Mouse (Mus musculus) erythroblast, embryonic 14.5 days (primary cell): Measurements from ENCODE around the gene Mpdz. TPM values are rescaled to one million over a fixed set of nuclear protein-coding genes. Genes with fewer than 3 reads are reported as not detected.

Experiments
- H3K27me3 ChIP-seq: 2 replicates; pipeline ENCODE4 v1.6.1; 2012; ENCODE audit warnings: inconsistent platforms; ENCODE audit not compliant: control insufficient read depth
- H3K36me3 ChIP-seq: 2 replicates; pipeline ENCODE4 v1.6.1; 2012; ENCODE audit warnings: mild to moderate bottlenecking, inconsistent platforms; ENCODE audit not compliant: control insufficient read depth
- H3K4me1 ChIP-seq: 2 replicates; pipeline ENCODE4 v1.6.1; 2012; ENCODE audit warnings: inconsistent platforms; ENCODE audit not compliant: control insufficient read depth
- H3K4me3 ChIP-seq: replicated peaks from 2 replicates; pipeline ENCODE3; 2012; ENCODE audit warnings: moderate library complexity, mild to moderate bottlenecking, inconsistent platforms
- H3K9me3 ChIP-seq: 2 replicates; pipeline ENCODE4 v1.6.1; 2012; ENCODE audit warnings: low read length, inconsistent platforms, mixed read lengths; ENCODE audit not compliant: control insufficient read depth
- GATA1 ChIP-seq: IDR thresholded peaks from 2 replicates; pipeline ENCODE4 v1.6.1; 2012; ENCODE audit warnings: low read length, inconsistent platforms, mixed read lengths
- TAL1 ChIP-seq: IDR thresholded peaks from 3 replicates; pipeline ENCODE4 v1.6.1; 2012; ENCODE audit warnings: low read length, inconsistent platforms, mixed read lengths
- polyA plus RNA-seq: library from polyadenylated mRNA; stranded (reverse); fragments of >175 nt; gene quantifications from 2 replicates; pipeline ENCODE4 v1.2.3, GENCODE M21; 2012

The Mpdz gene
- polyA plus RNA-seq, 1 experiment, result not detected

DNA sequence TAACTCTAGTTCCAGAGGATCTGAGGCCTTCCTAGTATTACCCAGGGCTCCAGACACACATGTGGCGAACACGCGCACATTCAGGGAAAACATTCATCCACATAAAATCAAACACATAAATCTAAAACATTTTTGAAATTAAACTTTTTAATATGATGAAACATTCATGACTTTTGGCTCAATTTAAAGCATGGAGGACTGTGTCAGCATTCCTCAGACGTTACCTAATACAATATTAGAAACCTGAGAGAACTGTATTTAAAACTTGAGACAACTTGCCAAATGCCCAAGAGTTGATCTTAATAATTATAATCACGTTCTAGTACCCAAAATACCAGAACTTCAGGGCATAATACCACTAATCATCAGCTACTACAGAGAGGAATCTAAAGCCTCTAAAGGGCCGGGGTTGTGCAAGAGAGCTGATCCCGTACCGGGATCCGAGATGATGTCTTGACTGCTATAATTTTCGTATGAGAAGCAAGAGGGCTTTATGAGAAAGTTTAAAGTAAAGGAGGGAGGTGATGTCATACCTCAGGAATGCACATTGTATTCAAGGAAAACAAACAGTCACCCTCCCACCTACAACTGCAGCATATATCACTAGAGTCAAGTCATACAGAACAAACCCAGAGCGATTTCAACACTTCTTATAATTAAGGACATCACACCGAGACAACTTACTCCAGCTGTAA is 133.0 kb downstream of the Mpdz start:
- TF ChIP-seq TAL1 (no peak), GATA1 (no peak)
- Histone ChIP-seq H3K36me3 (no peaks in the 10 kb centered on the region), H3K4me3 (no peak overlapping the region), H3K27me3 (no peaks in the 10 kb centered on the region), H3K9me3 (no peaks in the 10 kb centered on the region), H3K4me1 (no peaks in the 10 kb centered on the region)

DNA sequence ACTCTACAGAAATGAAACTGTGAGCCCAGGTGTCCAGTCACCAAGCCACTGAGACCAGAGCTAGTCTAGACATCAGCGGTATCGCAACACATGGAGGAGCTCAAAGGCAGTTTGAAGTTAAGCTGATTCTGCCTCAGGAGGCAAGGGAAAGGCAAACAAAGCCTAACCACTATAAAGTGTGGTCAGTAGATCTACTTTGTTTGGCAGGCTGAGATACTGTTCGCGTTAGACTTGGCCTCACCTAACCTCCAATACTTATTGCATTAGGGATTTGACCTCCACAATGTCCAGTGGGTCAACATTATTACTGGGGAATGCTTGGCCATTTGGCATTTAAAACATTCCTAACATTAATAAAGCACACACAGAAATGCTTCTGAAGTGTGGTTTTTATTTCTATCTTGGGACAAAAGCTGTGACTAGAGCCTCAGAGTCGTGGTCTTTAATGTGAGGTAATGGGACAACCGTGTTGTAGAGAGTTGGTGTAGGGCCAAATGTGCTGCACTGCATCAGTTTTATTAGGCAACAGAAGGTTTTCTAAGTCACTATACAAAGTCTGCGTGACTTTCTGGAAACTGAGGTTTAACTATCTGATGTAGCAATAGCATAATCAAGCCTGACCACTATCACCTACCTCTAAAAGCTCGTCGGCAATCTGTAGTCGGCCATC is 134.9 kb downstream of the Mpdz start:
- Histone ChIP-seq H3K4me3 (no peak overlapping the region), H3K36me3 (no peaks in the 10 kb centered on the region), H3K27me3 (no peaks in the 10 kb centered on the region), H3K9me3 (no peaks in the 10 kb centered on the region), H3K4me1 (no peaks in the 10 kb centered on the region)
- no peak for TF ChIP-seq GATA1
- no peak for TF ChIP-seq TAL1

- TF ChIP-seq GATA1 (no peak), TAL1 (no peak)
- Histone ChIP-seq H3K4me3 (no peak overlapping the region), H3K9me3 (no peaks in the 10 kb centered on the region), H3K27me3 (no peaks in the 10 kb centered on the region), H3K36me3 (no peaks in the 10 kb centered on the region), H3K4me1 (no peaks in the 10 kb centered on the region)
These were observed 140.6 kb downstream of the Mpdz start for GRCm38 (mm10) chr4:81302056-81302455.

DNA sequence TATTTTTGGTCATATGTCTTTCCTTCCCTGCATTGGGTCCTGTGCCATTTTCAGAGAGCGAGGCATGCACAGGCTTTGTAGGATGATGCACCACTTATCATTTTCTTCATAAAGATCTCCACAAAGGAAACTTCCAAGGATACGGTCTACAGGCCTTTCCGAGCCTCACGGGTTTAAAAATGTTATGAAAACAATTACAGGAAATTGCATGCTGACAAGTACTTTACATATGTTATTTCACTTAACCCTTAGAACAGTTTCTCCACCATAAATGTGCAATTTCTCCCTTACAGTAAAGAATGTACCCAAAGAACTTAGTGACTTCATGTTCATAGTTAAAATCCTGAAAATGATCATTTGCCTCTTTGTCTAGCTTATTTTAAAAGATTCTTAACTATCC is 144.2 kb downstream of the Mpdz start:
- Histone ChIP-seq H3K36me3 (no peaks in the 10 kb centered on the region), H3K4me3 (no peak overlapping the region), H3K4me1 (no peaks in the 10 kb centered on the region), H3K9me3 (no peaks in the 10 kb centered on the region), H3K27me3 (no peaks in the 10 kb centered on the region)
- TF ChIP-seq GATA1, result no peak
- TF ChIP-seq TAL1, result no peak

DNA sequence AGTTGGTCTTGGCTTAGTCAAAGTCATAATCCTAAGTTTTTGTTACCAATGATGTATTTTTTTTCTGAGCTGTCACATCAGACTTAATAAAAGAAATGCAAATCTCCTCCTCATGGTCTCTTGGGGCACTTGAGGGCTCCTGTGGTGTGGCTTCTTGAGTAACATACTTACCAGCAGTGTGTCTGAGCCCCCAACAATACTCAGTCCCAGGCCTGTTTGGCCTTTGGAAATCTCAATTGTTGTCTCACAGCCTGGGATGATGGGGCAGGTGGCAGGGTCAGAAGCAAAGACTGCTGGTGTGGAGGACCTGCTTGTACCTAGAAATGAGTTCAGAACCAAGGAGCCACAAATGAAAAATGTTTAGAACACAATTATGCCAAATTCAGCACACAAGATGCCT is 149.3 kb downstream of the Mpdz start:
- TF ChIP-seq TAL1, result no peak
- no peak for TF ChIP-seq GATA1
- Histone ChIP-seq H3K9me3 (no peaks in the 10 kb centered on the region), H3K36me3 (no peaks in the 10 kb centered on the region), H3K4me1 (no peaks in the 10 kb centered on the region), H3K4me3 (no peak overlapping the region), H3K27me3 (no peaks in the 10 kb centered on the region)

DNA sequence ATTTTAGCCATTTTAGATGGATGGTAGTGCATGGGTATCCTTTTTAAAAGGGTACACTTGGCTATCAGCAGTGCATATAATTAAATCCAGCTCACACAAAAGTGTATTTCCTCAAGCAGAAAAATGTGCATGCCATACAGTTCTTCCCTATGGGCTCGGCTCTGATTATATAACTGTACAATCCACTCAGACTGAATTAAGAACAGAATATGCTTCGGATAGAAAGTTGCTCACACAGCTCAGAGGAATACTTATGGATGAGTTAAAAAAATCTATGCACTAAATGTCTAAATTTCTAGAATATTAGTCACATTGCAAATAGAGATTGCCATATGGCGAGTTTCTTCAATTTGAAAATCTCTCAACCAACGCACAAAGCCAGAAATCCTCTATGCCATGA is 157.1 kb downstream of the Mpdz start:
- Histone ChIP-seq H3K4me1 (no peaks in the 10 kb centered on the region), H3K9me3 (no peaks in the 10 kb centered on the region), H3K4me3 (no peak overlapping the region), H3K27me3 (no peaks in the 10 kb centered on the region), H3K36me3 (no peaks in the 10 kb centered on the region)
- TF ChIP-seq GATA1 (no peak), TAL1 (no peak)

- H3K9me3 ChIP-seq, result no peaks in the 10 kb centered on the region
- no peaks in the 10 kb centered on the region for H3K4me1 ChIP-seq
- H3K27me3 ChIP-seq, result no peaks in the 10 kb centered on the region
- TF ChIP-seq GATA1 (no peak), TAL1 (no peak)
- no peaks in the 10 kb centered on the region for H3K36me3 ChIP-seq
- H3K4me3 ChIP-seq, result no peak overlapping the region
These were observed 159.0 kb downstream of the Mpdz start for GRCm38 (mm10) chr4:81283611-81284010.

DNA sequence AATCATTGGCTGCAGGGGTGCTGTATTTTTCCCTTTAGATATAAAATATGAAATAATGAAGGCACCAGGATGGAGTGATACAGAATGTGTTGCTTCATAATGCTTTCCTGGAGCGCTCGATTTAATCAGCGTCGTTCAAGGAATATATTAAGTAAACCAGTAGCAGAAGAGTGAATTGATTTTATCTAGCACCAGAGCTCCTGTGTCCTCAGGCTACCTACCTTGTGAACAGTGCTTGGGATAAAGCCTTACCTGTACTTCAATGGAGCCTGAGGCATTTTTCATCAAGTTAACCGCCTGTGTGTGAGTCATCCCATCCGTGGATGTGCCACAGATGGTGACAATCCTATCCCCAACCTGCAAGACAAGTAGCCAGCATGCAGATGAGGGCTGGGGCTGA is 159.5 kb downstream of the Mpdz start:
- H3K36me3 ChIP-seq, result no peaks in the 10 kb centered on the region
- no peaks in the 10 kb centered on the region for H3K27me3 ChIP-seq
- H3K4me1 ChIP-seq, result no peaks in the 10 kb centered on the region
- no peak for TF ChIP-seq TAL1
- TF ChIP-seq GATA1, result no peak
- no peak overlapping the region for H3K4me3 ChIP-seq
- H3K9me3 ChIP-seq, result no peaks in the 10 kb centered on the region

DNA sequence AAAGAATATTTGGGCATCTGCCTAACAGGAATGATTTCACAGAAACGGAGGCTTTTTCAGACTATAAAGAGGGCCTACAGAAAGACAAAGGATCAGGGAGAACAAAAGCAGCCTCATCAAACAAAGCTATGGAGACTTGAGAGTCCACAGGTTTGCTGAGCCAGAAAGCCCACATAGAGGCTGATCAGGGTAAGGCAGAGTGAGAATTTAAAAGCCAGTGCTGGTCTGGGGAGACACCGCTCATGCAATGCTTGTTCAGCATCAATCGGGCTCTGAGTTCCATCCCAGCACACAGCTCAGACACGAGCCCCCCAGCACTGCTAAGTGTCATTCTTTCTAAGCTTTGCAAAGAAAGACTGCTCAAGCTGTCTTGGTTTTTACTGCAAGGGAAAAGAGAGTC is 162.5 kb downstream of the Mpdz start:
- Histone ChIP-seq H3K9me3 (no peaks in the 10 kb centered on the region), H3K27me3 (no peaks in the 10 kb centered on the region), H3K4me1 (no peaks in the 10 kb centered on the region), H3K4me3 (no peak overlapping the region), H3K36me3 (no peaks in the 10 kb centered on the region)
- no peak for TF ChIP-seq GATA1
- TF ChIP-seq TAL1, result no peak
